Mouse (Mus musculus): Measurements from ENCODE around the gene Ppp3ca. TPM values are rescaled to one million over a fixed set of nuclear protein-coding genes. Genes with fewer than 3 reads are reported as not detected.

Ppp3ca gene
- total RNA-seq, 2 experiments from 2014 or later: 725 to 756 TPM

- DNase-seq (ENCODE audit: low spot score in 2 of 2): peak in 1 of 2 experiments; percentile 17
- intact Hi-C loops (cut with DNase I): no loop called here
These were observed 271.0 kb downstream of the Ppp3ca start for GRCm38 (mm10) chr3:136940733-136941601.

- DNase-seq (ENCODE audit: low spot score in 2 of 2): no peak
- intact Hi-C loops (cut with DNase I): no loop called here
These were observed 271.6 kb downstream of the Ppp3ca start for GRCm38 (mm10) chr3:136941602-136941926.

- intact Hi-C loops (cut with DNase I): no loop called here
- DNase-seq (ENCODE audit: low spot score in 2 of 2): no peak
These were observed 275.6 kb downstream of the Ppp3ca start for GRCm38 (mm10) chr3:136945550-136945949.

- DNase-seq (ENCODE audit: low spot score in 2 of 2): no peak
- intact Hi-C loops (cut with DNase I): no loop called here
These were observed 276.7 kb downstream of the Ppp3ca start for GRCm38 (mm10) chr3:136946662-136947061.

- no peak for DNase-seq (ENCODE audit: low spot score in 2 of 2)
- intact Hi-C loops (cut with DNase I): no loop called here
These were observed 278.2 kb downstream of the Ppp3ca start for GRCm38 (mm10) chr3:136948142-136948541.

- intact Hi-C loops (cut with DNase I): no loop called here
- DNase-seq (ENCODE audit: low spot score in 2 of 2): no peak
These were observed 281.9 kb downstream of the Ppp3ca start for GRCm38 (mm10) chr3:136951792-136952191.

GRCm38 (mm10) chr3:136952822-136953221, 282.9 kb downstream of the Ppp3ca start:
- no peak for DNase-seq (ENCODE audit: low spot score in 2 of 2)
- intact Hi-C loops (cut with DNase I): no loop called here

GRCm38 (mm10) chr3:136955043-136955442, 285.1 kb downstream of the Ppp3ca start:
- intact Hi-C loops (cut with DNase I): no loop called here
- DNase-seq (ENCODE audit: low spot score in 2 of 2): no peak

- intact Hi-C loops (cut with DNase I): no loop called here
These were observed 290.4 kb downstream of the Ppp3ca start for GRCm38 (mm10) chr3:136960314-136960713.

GRCm38 (mm10) chr3:136966786-136967185, 296.9 kb downstream of the Ppp3ca start:
- intact Hi-C loops (cut with DNase I): no loop called here
- DNase-seq (ENCODE audit: low spot score in 2 of 2): no peak

More at GRCm38 (mm10) chr3:136960314-136960713, 290.4 kb downstream of the Ppp3ca start:
- no peak for DNase-seq (ENCODE audit: low spot score in 2 of 2)

GRCm38 (mm10) chr3:136967510-136967909, 297.6 kb downstream of the Ppp3ca start:
- DNase-seq (ENCODE audit: low spot score in 2 of 2): peak in 1 of 2 experiments; percentile 48
- intact Hi-C loops (cut with DNase I): no loop called here

- intact Hi-C loops (cut with DNase I): no loop called here
- peak; percentile 20 to 32 for DNase-seq (ENCODE audit: low spot score in 2 of 2)
These were observed 299.9 kb downstream of the Ppp3ca start for GRCm38 (mm10) chr3:136969796-136970195.

GRCm38 (mm10) chr3:136977859-136978258, 307.9 kb downstream of the Ppp3ca start:
- no peak for DNase-seq (ENCODE audit: low spot score in 2 of 2)
- intact Hi-C loops (cut with DNase I): no loop called here

GRCm38 (mm10) chr3:136980915-136981588, 311.1 kb downstream of the Ppp3ca start:
- intact Hi-C loops (cut with DNase I): no loop called here
- DNase-seq (ENCODE audit: low spot score in 2 of 2): peak in 1 of 2 experiments; percentile 21

- intact Hi-C loops (cut with DNase I): no loop called here
- DNase-seq (ENCODE audit: low spot score in 2 of 2): no peak
These were observed 311.6 kb downstream of the Ppp3ca start for GRCm38 (mm10) chr3:136981589-136981924.

- intact Hi-C loops (cut with DNase I): no loop called here
- no peak for DNase-seq (ENCODE audit: low spot score in 2 of 2)
These were observed 312.1 kb downstream of the Ppp3ca start for GRCm38 (mm10) chr3:136982021-136982420.

- intact Hi-C loops (cut with DNase I): no loop called here
- no peak for DNase-seq (ENCODE audit: low spot score in 2 of 2)
These were observed 316.4 kb downstream of the Ppp3ca start for GRCm38 (mm10) chr3:136986096-136986881.
